Comparison of ENCODE assay signal across 9 mouse cellular contexts in the genomic region with DNA sequence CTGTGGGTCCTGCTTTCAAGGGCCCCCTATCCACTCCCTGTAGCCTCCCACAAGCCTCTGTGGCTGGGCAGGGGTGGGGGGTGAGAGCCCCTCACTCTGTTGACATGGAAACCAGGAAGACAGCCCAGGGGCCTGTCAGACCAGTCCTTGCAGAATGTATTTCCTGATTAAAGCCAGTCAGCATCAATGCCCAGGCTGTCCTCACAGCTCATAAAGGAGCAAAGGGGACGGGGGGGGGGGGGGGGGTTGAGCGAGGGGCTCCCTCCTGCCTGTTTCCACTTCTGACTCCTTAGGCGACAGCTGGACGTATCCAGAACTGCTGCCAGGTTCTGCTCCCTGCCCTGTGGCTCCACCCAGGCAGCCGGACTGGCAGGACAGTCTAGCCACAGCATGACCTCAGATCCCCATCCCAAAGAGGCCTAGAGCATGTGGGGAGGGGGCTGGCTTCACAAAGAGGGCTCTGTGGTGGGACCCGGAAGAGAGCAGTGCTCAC. TPM values are rescaled to one million over a fixed set of nuclear protein-coding genes. Genes with fewer than 3 reads are reported as not detected.
DNase-seq lines count a peak whose midpoint lies in the region; ATAC-seq lines count a peak whose summit lies in the region.
"Had no signal": no experiment of that assay in that cellular context is flagged by ENCODE, and none has a peak within 500 bp of the region (broad histone marks: within the 10 kb centered on the region; RNA-seq: fewer than 3 reads in every experiment).

No protein-coding gene starts in this region.

- no peak overlapping the region for H3K4me3 ChIP-seq in heart, embryonic 14.5 days (ENCODE audit: control insufficient read depth in 1 of 2, insufficient read depth in 1 of 2, low read depth in 1 of 2, low read length in 2 of 2)
- no peak overlapping the region for H3K4me3 ChIP-seq in midbrain, embryonic 13.5 days (replicated peaks)

- no peak for ATAC-seq in heart, embryonic 14.5 days (ENCODE audit: insufficient number of reproducible peaks, insufficient read depth, low FRiP score, low read depth)
- peak; percentile 51 for ATAC-seq in midbrain, embryonic 13.5 days

- no peak for DNase-seq in heart, adult 18-20 months
- peak; percentile 71 for DNase-seq in embryo, embryonic 11 days
- DNase-seq in heart, postnatal 4 days: peak; percentile 41
- DNase-seq in testis, postnatal 10 days (ENCODE audit: low spot score): no peak
- DNase-seq in adrenal gland, adult 2 months: no peak
- no peak for DNase-seq in kidney, postnatal 36 days

- H3K4me1 ChIP-seq in heart, embryonic 14.5 days (ENCODE audit: control insufficient read depth in 2 of 2, insufficient read depth in 2 of 2, low read length in 2 of 2): peaks cover 58 to 68% of the 10 kb centered on the region in 2 experiments
- H3K4me1 ChIP-seq in midbrain, embryonic 13.5 days (replicated peaks): peaks cover 79% of the 10 kb centered on the region

- WGBS in heart, embryonic 14.5 days: 9% methylated on average over 6 of the region's 6 CpGs
- 3% methylated on average over 6 of the region's 6 CpGs for WGBS in midbrain, embryonic 13.5 days

- H3K4me2 ChIP-seq in heart, embryonic 14.5 days (ENCODE audit: low read length): peak overlapping the region; percentile 8; the same call in 1 of the 2 replicates
- H3K4me2 ChIP-seq in midbrain, embryonic 13.5 days (replicated peaks): peak overlapping the region; percentile 22

- H3K27me3 ChIP-seq in heart, embryonic 14.5 days (ENCODE audit: control insufficient read depth, insufficient read depth, low read length): no peaks in the 10 kb centered on the region
- no peaks in the 10 kb centered on the region for H3K27me3 ChIP-seq in midbrain, embryonic 13.5 days

- H3K27ac ChIP-seq in heart, embryonic 14.5 days (replicated peaks in 1 of 2; ENCODE audit: control insufficient read depth in 1 of 2, insufficient read depth in 1 of 2, low read depth in 2 of 2, low read length in 2 of 2): peak overlapping the region; percentile 54 to 65
- H3K27ac ChIP-seq in midbrain, embryonic 13.5 days: peak overlapping the region; percentile 78

- peak overlapping the region; percentile 2; the same call in 1 of the 2 replicates for H3K9ac ChIP-seq in heart, embryonic 14.5 days (ENCODE audit: low read length)
- H3K9ac ChIP-seq in midbrain, embryonic 13.5 days (replicated peaks): peak overlapping the region; percentile 49

- H3K9me3 ChIP-seq in heart, embryonic 14.5 days (ENCODE audit: control insufficient read depth, low read length): no peaks in the 10 kb centered on the region
- H3K9me3 ChIP-seq in midbrain, embryonic 13.5 days: no peaks in the 10 kb centered on the region

- 0 out of 2 replicates have a peak, but pooled peaks cover 5% of the 10 kb centered on the region for H3K36me3 ChIP-seq in heart, embryonic 14.5 days (ENCODE audit: control insufficient read depth, insufficient read depth, low read length)
- no peaks in the 10 kb centered on the region for H3K36me3 ChIP-seq in midbrain, embryonic 13.5 days

RNA-seq across cellular contexts. Expression of gene Cacna1h, which starts 18.1 kb away (rescaled TPM):
- 8.8 and 9.9 TPM in 2 replicates for polyA plus RNA-seq in heart, embryonic 14.5 days (2014; fragmentation: Nextera tagmentation; extraction: Ambion mirVana)
- total RNA-seq in heart, adult 18-20 months (2021): 1 to 10 TPM; 6.1 to 6.7 TPM
- total RNA-seq in heart, postnatal 4 days (2021): 10 to 100 TPM; 14.5 to 19.1 TPM
- 8.6 and 11.5 TPM in 2 replicates for polyA plus RNA-seq in midbrain, embryonic 13.5 days (2015; fragmentation: Nextera tagmentation; extraction: Ambion mirVana)
- total RNA-seq in adrenal gland, adult 2 months (2021): 10 to 100 TPM; 77.1 to 96.1 TPM
- 163 and 202 TPM in 2 replicates for polyA plus RNA-seq in adrenal gland, adult 2 months (2012; rRNA removed)

RNA-seq across cellular contexts. Expression of gene Tekt4, which starts 38.9 kb away (rescaled TPM):
- 0.47 and 0.55 TPM in 2 replicates for polyA plus RNA-seq in heart, embryonic 14.5 days (2014; fragmentation: Nextera tagmentation; extraction: Ambion mirVana)
- total RNA-seq in heart, adult 18-20 months (2021): under 1 TPM in 1 of 2 experiments, not detected in 1; 0.67 TPM
- under 1 TPM in 1 of 2 experiments, not detected in 1; 0.26 TPM for total RNA-seq in heart, postnatal 4 days (2021)
- polyA plus RNA-seq in midbrain, embryonic 13.5 days (2015; fragmentation: Nextera tagmentation; extraction: Ambion mirVana): 0.50 and 0.81 TPM in 2 replicates
- total RNA-seq in adrenal gland, adult 2 months (2021): under 1 TPM in 1 of 2 experiments, not detected in 1; 0.17 TPM
- 0.17 TPM in 1 of 2 replicates, not detected in the other for polyA plus RNA-seq in adrenal gland, adult 2 months (2012; rRNA removed)
- total RNA-seq: hematopoietic stem cell, adult 5-6 weeks had no signal

RNA-seq across cellular contexts. Expression of gene Tpsg1, which starts 46.4 kb away (rescaled TPM):
- polyA plus RNA-seq in heart, embryonic 14.5 days (2014; fragmentation: Nextera tagmentation; extraction: Ambion mirVana): 0.57 and 0.74 TPM in 2 replicates
- total RNA-seq in heart, adult 18-20 months (2021): not detected
- under 1 TPM in 1 of 2 experiments, not detected in 1; 0.24 TPM for total RNA-seq in heart, postnatal 4 days (2021)
- polyA plus RNA-seq in midbrain, embryonic 13.5 days (2015; fragmentation: Nextera tagmentation; extraction: Ambion mirVana): 1.1 TPM in 1 of 2 replicates, not detected in the other
- not detected for total RNA-seq in adrenal gland, adult 2 months (2021)
- 0.20 and 0.75 TPM in 2 replicates for polyA plus RNA-seq in adrenal gland, adult 2 months (2012; rRNA removed)
- total RNA-seq: hematopoietic stem cell, adult 5-6 weeks had no signal

RNA-seq across cellular contexts. Expression of gene Tpsb2, which starts 49.4 kb away (rescaled TPM):
- 1.4 and 1.7 TPM in 2 replicates for polyA plus RNA-seq in heart, embryonic 14.5 days (2014; fragmentation: Nextera tagmentation; extraction: Ambion mirVana)
- total RNA-seq in heart, adult 18-20 months (2021): 1 to 10 TPM; 2.0 to 2.6 TPM
- 10 to 100 TPM; 11.1 to 15.7 TPM for total RNA-seq in heart, postnatal 4 days (2021)
- not detected in 2 replicates for polyA plus RNA-seq in midbrain, embryonic 13.5 days (2015; fragmentation: Nextera tagmentation; extraction: Ambion mirVana)
- total RNA-seq in adrenal gland, adult 2 months (2021): 1 to 10 TPM; 2.8 to 3.8 TPM
- 10.0 and 18.1 TPM in 2 replicates for polyA plus RNA-seq in adrenal gland, adult 2 months (2012; rRNA removed)
- total RNA-seq: hematopoietic stem cell, adult 5-6 weeks had no signal

Comparison
In these comparisons a context has a peak if more than half of its experiments do, and no peak if none do; other contexts are left out.
1. DNase-seq: peak in embryo, embryonic 11 days (single experiment) and heart, postnatal 4 days (single experiment); none in heart, adult 18-20 months (0 of 2), testis, postnatal 10 days (single experiment), adrenal gland, adult 2 months (single experiment) and kidney, postnatal 36 days (0 of 2).